Mouse (Mus musculus) layer of hippocampus, postnatal 36 days (tissue): Measurements from ENCODE around the gene Lmod3. TPM values are rescaled to one million over a fixed set of nuclear protein-coding genes. Genes with fewer than 3 reads are reported as not detected.
A peak's percentile ranks its signal among the peaks of the same experiment; 100 is the strongest.
"Not testable (repeated sequence)": the region's sequence is repeated elsewhere in the genome, so short reads cannot be mapped to it uniquely, and the experiment has no call there.

Experiments used
- DNase-seq, 2 experiments: peaks; one replicate each; pipeline ENCODE4 v3.0.0; 2022
- total RNA-seq, 2 experiments: library from RNA; stranded (reverse); gene quantifications; 2 replicates each; pipeline ENCODE4 v1.2.3; 2021

The Lmod3 gene
- total RNA-seq, 2 experiments from 2014 or later: not detected

- no peak for DNase-seq
Observed at GRCm38 (mm10) chr6:97275760-97276159, 23.2 kb upstream of the Lmod3 start.

- DNase-seq: no peak
Observed at GRCm38 (mm10) chr6:97273777-97274176, 21.2 kb upstream of the Lmod3 start.

DNA sequence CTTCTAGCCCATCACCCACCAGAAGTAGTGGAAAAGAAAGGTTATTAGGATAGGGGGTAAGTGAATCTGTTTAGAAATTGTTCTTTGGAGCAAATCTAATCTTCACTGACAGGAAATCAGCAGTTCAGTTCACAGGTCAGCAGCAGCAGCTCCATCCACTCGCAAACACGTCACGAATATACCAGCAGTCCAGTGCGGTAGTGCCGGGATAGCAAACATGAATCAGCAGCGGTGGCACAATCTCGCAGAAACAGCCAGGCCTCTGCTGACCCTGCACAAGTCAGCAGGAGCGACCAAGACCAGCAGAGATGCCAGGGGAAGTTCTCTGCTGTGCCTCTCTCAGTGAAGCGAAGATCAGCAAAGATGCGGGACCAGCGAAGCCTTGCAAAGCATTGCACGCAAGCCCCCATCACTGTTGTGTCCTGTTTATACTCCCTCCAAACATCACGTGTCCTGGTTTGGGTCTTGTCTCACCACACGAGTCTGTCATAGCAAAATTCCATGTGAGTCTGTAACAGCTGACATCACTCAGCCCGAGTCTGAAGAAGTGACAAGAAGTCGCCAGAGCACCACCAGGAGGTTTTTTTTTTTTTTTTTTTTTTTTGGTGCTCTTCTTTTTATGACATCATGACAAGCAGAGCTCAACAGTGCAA is 20.6 kb upstream of the Lmod3 start:
- no peak for DNase-seq

- no peak for DNase-seq
Observed at GRCm38 (mm10) chr6:97272349-97272748, 19.8 kb upstream of the Lmod3 start.

- DNase-seq: no peak
Observed at GRCm38 (mm10) chr6:97269596-97269995, 17.0 kb upstream of the Lmod3 start.

- no peak for DNase-seq
Observed at GRCm38 (mm10) chr6:97267132-97267531, 14.6 kb upstream of the Lmod3 start.

GRCm38 (mm10) chr6:97266661-97267060 is 14.1 kb upstream of the Lmod3 start:
- no peak for DNase-seq

- DNase-seq: no peak
Observed at GRCm38 (mm10) chr6:97265705-97266104, 13.1 kb upstream of the Lmod3 start.

GRCm38 (mm10) chr6:97265240-97265639 is 12.7 kb upstream of the Lmod3 start:
- DNase-seq: no peak

DNA sequence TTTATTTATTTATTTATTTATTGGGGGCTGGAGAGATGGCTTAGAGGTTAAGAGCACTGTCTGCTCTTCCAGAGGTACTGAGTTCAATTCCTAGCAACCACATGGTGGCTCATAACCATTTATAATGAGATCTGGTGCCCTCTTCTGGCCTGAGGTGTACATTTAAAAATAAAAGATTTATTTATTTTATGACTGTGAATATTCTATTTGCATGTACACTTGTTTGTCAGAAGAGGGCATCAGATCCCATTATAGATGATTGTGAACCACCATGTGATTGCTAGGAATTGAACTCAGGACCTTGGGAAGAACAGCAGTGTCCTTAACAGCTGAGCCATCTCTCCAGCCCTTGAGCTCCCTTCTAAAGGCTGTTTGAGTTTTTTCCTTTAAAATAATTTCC is 11.2 kb upstream of the Lmod3 start:
- not testable (repeated sequence) for DNase-seq

DNA sequence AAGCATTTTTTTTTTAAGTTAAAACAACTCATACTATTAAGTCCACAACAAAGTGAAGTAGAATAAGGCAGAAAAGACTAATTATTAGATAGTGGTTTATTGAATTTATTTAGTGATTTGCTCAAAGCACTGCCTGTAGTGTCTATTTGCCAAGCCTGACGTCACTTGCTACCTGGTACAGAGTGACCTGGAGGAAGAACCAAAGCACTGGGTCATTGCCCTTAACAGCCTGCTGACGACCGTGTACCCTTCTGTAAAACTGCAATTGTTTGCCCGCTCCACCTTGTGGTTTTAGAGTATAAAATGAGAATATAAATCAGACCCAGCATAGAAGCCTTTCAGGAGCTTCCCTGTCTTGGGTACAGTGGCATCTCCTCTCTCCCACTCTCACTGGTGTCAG is 9.7 kb upstream of the Lmod3 start:
- no peak for DNase-seq

DNA sequence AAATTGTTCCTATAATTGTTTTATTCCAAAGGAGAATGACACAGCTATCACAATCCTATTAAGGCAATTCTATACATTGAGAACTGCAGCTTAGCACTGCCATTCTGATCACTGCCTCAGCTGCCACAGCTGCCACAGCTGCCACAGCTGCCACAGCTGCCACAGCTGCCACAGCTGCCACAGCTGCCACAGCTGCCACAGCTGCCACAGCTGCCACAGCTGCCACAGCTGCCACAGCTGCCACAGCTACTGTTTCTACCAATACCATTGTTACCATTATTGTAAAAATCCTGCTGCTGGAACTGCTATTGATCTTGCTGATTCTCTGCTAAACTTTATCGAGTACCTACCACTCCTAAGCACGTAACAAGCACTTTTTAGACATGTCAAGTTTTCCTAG is 7.4 kb upstream of the Lmod3 start:
- not testable (repeated sequence) for DNase-seq

- DNase-seq: no peak
Observed at GRCm38 (mm10) chr6:97258489-97258888, 5.9 kb upstream of the Lmod3 start.

DNA sequence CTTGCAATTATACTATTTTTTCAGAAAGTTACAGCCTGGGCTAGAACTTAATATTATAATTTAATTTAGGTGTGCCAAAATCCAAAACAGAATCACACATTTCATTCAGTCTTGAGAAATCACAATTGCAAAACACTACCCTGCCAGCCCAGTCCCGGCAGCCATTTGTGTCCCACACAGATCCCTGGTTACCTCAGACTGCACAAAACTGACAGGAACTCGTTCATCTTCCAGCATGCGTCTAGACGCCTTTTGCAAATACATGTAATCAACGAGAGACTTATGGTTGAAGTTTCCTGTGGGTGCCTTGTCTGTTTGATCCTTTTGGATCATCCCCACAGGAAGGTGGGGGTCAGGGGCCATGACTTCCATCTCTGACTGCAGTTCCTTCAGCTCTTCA is 473 bp downstream of the Lmod3 start:
- DNase-seq: no peak

GRCm38 (mm10) chr6:97250966-97251365 is 1.6 kb downstream of the Lmod3 start:
- peak; percentile 18 to 40 for DNase-seq

DNA sequence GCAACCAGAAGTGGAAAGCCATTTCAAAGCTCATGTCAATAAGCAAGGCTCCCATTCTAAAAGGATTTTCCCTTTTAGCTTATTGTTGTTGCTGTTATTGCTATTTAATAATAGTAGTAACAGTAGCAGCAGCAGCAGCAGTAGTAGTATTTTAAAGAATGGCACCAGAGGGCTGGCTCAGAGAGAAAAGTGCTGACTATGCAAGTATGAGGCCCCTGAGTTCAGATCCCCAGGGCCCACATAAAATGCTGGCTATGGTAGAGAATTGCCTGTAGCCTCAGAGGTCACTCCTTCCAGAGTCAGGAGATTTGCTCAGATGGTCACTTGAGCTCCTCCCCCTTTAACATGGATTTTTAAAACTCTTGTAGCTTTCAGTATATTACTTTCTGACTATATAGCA is 7.4 kb downstream of the Lmod3 start:
- no peak for DNase-seq

DNA sequence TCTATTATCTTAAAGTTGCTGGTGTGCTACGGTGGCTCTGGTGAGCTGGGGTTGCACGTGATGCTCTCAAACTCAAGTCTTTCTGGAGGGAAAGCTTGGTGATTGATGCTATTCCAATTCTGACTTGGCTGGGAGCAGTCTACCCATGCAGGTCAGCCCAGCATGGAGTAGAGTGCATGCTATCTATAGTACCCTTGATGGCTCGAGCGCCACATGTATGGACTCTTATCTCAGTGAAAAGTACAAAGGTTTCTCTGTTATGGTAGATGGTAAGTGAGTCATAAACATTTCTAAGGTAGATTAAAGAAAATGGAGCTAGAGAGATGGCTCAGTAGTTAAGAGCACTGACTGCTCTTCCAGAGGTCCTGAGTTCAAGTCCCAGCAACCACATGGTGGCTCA is 10.0 kb downstream of the Lmod3 start:
- DNase-seq: no peak

GRCm38 (mm10) chr6:97240092-97240491 is 12.5 kb downstream of the Lmod3 start:
- no peak for DNase-seq

DNA sequence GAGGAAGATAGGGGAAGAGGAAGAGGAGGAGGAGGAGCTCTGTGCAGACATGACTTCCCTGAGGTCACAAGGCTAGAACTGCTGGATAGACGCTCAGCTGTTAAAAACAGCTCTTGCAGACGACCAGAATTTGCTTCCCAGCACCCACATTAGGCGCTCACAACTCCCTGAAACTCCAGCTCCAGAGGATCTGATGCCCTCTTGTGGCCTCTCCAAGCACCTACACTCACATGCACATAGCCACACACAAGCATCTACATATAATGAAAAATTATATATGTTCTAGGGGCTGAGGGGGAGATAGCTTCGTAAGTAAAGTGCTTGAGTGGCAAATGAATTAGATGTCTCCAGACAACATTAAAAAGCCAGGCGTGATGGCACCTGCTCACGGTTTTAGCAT is 13.2 kb downstream of the Lmod3 start:
- no peak for DNase-seq

GRCm38 (mm10) chr6:97236088-97236487 is 16.5 kb downstream of the Lmod3 start:
- no peak for DNase-seq

DNA sequence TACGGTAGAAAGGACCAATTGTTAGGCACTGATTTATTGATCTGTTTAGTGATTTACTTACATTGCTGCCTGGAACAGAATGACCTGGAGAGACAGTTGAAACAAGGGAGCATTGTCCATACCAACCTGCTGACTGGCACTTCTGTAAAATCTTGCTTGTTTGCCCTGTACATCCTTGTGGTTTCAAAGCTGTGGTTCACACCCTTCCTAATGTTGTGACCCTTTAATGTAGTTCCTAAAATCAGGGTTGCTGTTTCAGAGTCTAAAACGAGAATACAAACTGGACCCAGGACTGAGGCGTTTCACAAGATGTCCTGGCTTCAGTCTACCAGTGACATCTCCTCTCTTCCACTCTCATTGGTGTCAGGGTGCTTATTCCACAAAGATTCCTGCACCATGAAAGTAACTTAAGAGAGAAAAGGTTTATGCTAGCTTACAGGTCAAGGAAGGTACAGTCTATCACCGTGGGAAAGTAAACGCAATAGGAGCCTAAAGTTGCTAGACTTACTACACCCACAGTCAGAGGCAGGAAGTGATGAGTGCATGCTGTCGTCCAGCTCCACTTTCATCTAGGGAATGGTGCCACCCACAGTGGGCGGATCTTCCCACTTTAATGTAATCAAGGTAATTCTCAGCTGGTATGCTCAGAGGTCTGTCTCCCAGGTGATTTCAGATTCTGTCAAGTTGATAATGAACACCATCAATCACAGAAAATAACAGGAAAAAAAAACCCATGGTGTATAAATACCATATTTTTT is 17.5 kb downstream of the Lmod3 start:
- DNase-seq: no peak

DNA sequence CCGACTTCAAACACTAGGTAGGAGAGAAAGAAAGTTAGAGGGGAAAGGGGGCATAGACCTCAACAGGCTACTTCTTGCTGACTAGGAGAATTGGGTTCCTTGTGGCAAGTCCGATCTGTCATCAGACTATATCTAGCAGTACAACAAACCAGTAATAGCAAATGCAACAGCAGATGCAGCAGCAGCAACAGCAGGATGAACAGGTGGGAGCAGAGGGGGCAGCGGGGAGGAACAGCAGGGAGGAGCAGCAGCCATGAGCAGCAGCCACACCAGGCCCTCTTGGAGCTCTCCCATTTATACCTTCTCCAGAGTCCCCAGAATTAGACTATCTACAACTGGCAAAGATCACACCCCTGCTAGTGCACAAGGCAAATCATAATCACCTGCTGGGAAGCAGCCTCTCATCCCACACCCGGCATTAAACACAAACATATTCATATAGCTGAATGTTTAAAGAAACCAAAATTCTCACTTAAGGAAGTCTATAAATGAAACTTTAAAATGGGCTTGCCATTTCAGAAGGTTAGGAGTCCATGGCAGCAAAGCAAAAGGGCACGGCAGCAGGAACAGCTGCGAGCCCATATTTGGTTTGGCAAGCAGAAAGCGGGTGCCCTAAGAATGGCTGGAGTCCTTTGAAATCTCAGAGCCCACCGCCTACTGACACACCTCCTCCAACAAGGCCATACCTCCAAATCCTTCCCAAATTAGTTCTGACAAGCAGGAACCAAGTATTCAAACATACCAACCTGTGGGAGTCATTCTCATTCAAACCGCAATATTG is 25.3 kb downstream of the Lmod3 start:
- no peak for DNase-seq

- no peak for DNase-seq
Observed at GRCm38 (mm10) chr6:97226083-97226491, 26.5 kb downstream of the Lmod3 start.
